In the genomic region with DNA sequence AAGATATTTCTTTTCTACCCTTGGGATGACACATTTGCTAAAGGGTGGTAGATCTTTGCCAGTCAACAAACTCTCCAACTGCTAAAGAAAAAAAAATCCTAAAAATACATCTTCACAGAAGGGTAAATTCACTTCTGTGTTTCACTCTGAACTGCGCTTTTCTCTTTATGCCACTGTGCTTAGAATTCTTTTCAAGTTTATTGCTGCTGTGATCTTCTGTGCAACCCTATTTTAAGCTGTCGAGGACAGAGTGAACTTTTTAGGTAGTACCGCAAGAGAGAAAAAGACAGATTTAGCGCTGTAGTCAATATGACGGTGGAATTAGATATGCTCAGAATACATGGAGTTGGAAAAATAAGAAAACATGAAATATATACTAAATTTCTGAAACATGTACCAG, we compare ENCODE assay signal across 27 mouse cellular contexts.
"Had no signal": no experiment of that assay in that cellular context is flagged by ENCODE, and none has a peak within 500 bp of the region (broad histone marks: within the 10 kb centered on the region; RNA-seq: fewer than 3 reads in every experiment).

No protein-coding gene starts in this region.

- H3K4me1 ChIP-seq: heart, embryonic 13.5 days; heart, embryonic 15.5 days; hindbrain, embryonic 13.5 days; hindbrain, embryonic 15.5 days; kidney, embryonic 15.5 days; limb, embryonic 10.5 days; limb, embryonic 12.5 days; liver, embryonic 13.5 days; liver, embryonic 15.5 days had no signal

- H3K4me3 ChIP-seq: heart, adult 2 months; heart, embryonic 13.5 days; heart, embryonic 15.5 days; hindbrain, embryonic 13.5 days; hindbrain, embryonic 15.5 days; kidney, embryonic 15.5 days; limb, embryonic 10.5 days; limb, embryonic 12.5 days; liver, embryonic 13.5 days; liver, embryonic 15.5 days had no signal

- ATAC-seq: hindbrain, postnatal 0 days; intestine, embryonic 16.5 days had no signal

- H3K27me3 ChIP-seq: heart, embryonic 13.5 days; heart, embryonic 15.5 days; hindbrain, embryonic 13.5 days; hindbrain, embryonic 15.5 days; kidney, embryonic 15.5 days; limb, embryonic 12.5 days; liver, embryonic 13.5 days; liver, embryonic 15.5 days had no signal

- H3K9me3 ChIP-seq: heart, embryonic 13.5 days; heart, embryonic 15.5 days; hindbrain, embryonic 13.5 days; hindbrain, embryonic 15.5 days; kidney, embryonic 15.5 days; limb, embryonic 10.5 days; limb, embryonic 12.5 days; liver, embryonic 13.5 days; liver, embryonic 15.5 days had no signal

- H3K4me2 ChIP-seq: heart, embryonic 11.5 days; heart, embryonic 13.5 days; heart, embryonic 15.5 days; hindbrain, embryonic 13.5 days; hindbrain, embryonic 15.5 days; kidney, embryonic 15.5 days; limb, embryonic 12.5 days; liver, embryonic 11.5 days; liver, embryonic 13.5 days; liver, embryonic 15.5 days had no signal

- H3K9ac ChIP-seq: heart, embryonic 13.5 days; heart, embryonic 15.5 days; hindbrain, embryonic 13.5 days; hindbrain, embryonic 15.5 days; kidney, embryonic 15.5 days; limb, embryonic 12.5 days; liver, embryonic 13.5 days; liver, embryonic 15.5 days had no signal

- DNase-seq: gastrocnemius, postnatal 14 days; gastrocnemius, postnatal 36 days; heart, adult 11 months; heart, adult 2 months; heart, postnatal 14 days; heart, postnatal 36 days; kidney, adult 11 months; kidney, adult 2 months; kidney, adult 9 months; kidney, postnatal 14 days; kidney, postnatal 36 days; layer of hippocampus, adult 9-11 months; liver; liver, embryonic 13.5 days had no signal

- H3K36me3 ChIP-seq: heart, embryonic 13.5 days; heart, embryonic 15.5 days; hindbrain, embryonic 13.5 days; hindbrain, embryonic 15.5 days; kidney, embryonic 15.5 days; limb, embryonic 10.5 days; limb, embryonic 12.5 days; liver, embryonic 13.5 days; liver, embryonic 15.5 days had no signal

- H3K27ac ChIP-seq: heart, adult 2 months; heart, embryonic 13.5 days; heart, embryonic 15.5 days; hindbrain, embryonic 13.5 days; hindbrain, embryonic 15.5 days; hindbrain, postnatal 0 days; kidney, embryonic 15.5 days; kidney, postnatal 0 days; limb, embryonic 10.5 days; limb, embryonic 12.5 days; liver, embryonic 13.5 days; liver, embryonic 15.5 days had no signal
